Mouse (Mus musculus) megakaryocyte, embryonic 14.5 days (primary cell): ENCODE results near the gene Macrod1.

Experiments
- FLI1 ChIP-seq: IDR thresholded peaks from 2 replicates; pipeline ENCODE4 v1.6.1; 2012; ENCODE audit warnings: low read length, inconsistent platforms, mixed read lengths
- GATA1 ChIP-seq: IDR thresholded peaks from 3 replicates; pipeline ENCODE4 v1.6.1; 2012; ENCODE audit warnings: mixed read lengths, low read length, inconsistent platforms, borderline replicate concordance

DNA sequence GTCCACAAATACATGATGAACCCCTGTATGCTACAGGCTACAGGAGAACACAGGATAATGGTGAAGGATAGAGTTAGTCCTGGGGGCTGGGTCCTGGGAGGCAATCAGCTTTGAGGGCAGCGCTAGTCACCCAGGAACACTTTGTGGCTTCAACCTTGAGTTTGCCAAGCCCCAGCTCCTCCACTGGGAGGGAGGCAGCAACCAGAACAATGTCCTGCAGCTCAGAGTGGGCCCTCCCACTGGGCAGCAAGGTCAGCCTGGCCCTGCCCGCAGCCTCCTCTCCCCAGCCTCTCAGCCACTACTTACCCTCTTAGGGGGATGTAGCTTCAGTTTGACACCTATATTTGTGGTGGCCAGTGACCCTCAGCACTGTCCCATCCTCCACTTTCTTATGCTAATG lies 111.8 kb downstream of the Macrod1 start:
- TF ChIP-seq GATA1 (no peak), FLI1 (no peak)
